Mouse (Mus musculus): Measurements from ENCODE around the gene Rbm34.
"Not testable (repeated sequence)": the region's sequence is repeated elsewhere in the genome, so short reads cannot be mapped to it uniquely, and the experiment has no call there.

Rbm34 gene

GRCm38 (mm10) chr8:126970579-126971313 lies at the start of gene Rbm34:
Gene Rbm34 (minus strand): TSS chr8:126971071.
- DNase-seq (ENCODE audit: low spot score in 2 of 2): peak; percentile 86 to 91

GRCm38 (mm10) chr8:127011668-127012067 lies 40.8 kb upstream of the Rbm34 start:
- no peak for DNase-seq (ENCODE audit: low spot score in 2 of 2)

- no peak for DNase-seq (ENCODE audit: low spot score in 2 of 2)
These were observed 23.6 kb upstream of the Rbm34 start for GRCm38 (mm10) chr8:126994506-126994905.

GRCm38 (mm10) chr8:126989363-126990153 lies 18.7 kb upstream of the Rbm34 start:
- no peak for DNase-seq (ENCODE audit: low spot score in 2 of 2)

GRCm38 (mm10) chr8:126988346-126989006 lies 17.6 kb upstream of the Rbm34 start:
- no peak for DNase-seq (ENCODE audit: low spot score in 2 of 2)

- DNase-seq (ENCODE audit: low spot score in 2 of 2): peak; percentile 64 to 71
These were observed 15.6 kb upstream of the Rbm34 start for GRCm38 (mm10) chr8:126986495-126986894.

GRCm38 (mm10) chr8:126980046-126980445 lies 9.2 kb upstream of the Rbm34 start:
- no peak for DNase-seq (ENCODE audit: low spot score in 2 of 2)

GRCm38 (mm10) chr8:126979091-126979920 lies 8.4 kb upstream of the Rbm34 start:
- no peak for DNase-seq (ENCODE audit: low spot score in 2 of 2)

GRCm38 (mm10) chr8:126978535-126978934 lies 7.7 kb upstream of the Rbm34 start:
- not testable (repeated sequence) for DNase-seq (ENCODE audit: low spot score in 2 of 2)

GRCm38 (mm10) chr8:126978028-126978427 lies 7.2 kb upstream of the Rbm34 start:
- DNase-seq (ENCODE audit: low spot score in 2 of 2): no peak

GRCm38 (mm10) chr8:126976608-126977348 lies 5.9 kb upstream of the Rbm34 start:
- no peak for DNase-seq (ENCODE audit: low spot score in 2 of 2)

GRCm38 (mm10) chr8:126975706-126976105 lies 4.8 kb upstream of the Rbm34 start:
- DNase-seq (ENCODE audit: low spot score in 2 of 2): no peak

- no peak for DNase-seq (ENCODE audit: low spot score in 2 of 2)
These were observed 3.6 kb upstream of the Rbm34 start for GRCm38 (mm10) chr8:126974511-126974910.

- no peak for DNase-seq (ENCODE audit: low spot score in 2 of 2)
These were observed 2.9 kb upstream of the Rbm34 start for GRCm38 (mm10) chr8:126973686-126974265.

- DNase-seq (ENCODE audit: low spot score in 2 of 2): no peak
These were observed 1.8 kb upstream of the Rbm34 start for GRCm38 (mm10) chr8:126972649-126973048.

GRCm38 (mm10) chr8:126972102-126972501 lies 1.2 kb upstream of the Rbm34 start:
- no peak for DNase-seq (ENCODE audit: low spot score in 2 of 2)

GRCm38 (mm10) chr8:126971314-126971664 lies 418 bp upstream of the Rbm34 start:
- DNase-seq (ENCODE audit: low spot score in 2 of 2): no peak

GRCm38 (mm10) chr8:126969546-126969945 lies 1.3 kb downstream of the Rbm34 start:
- no peak for DNase-seq (ENCODE audit: low spot score in 2 of 2)

GRCm38 (mm10) chr8:126968107-126968506 lies 2.8 kb downstream of the Rbm34 start:
- no peak for DNase-seq (ENCODE audit: low spot score in 2 of 2)

- no peak for DNase-seq (ENCODE audit: low spot score in 2 of 2)
These were observed 5.6 kb downstream of the Rbm34 start for GRCm38 (mm10) chr8:126965246-126965645.

GRCm38 (mm10) chr8:126962871-126963270 lies 8.0 kb downstream of the Rbm34 start:
- no peak for DNase-seq (ENCODE audit: low spot score in 2 of 2)

All from right cerebral cortex, postnatal 36 days (tissue).